In the genomic region with DNA sequence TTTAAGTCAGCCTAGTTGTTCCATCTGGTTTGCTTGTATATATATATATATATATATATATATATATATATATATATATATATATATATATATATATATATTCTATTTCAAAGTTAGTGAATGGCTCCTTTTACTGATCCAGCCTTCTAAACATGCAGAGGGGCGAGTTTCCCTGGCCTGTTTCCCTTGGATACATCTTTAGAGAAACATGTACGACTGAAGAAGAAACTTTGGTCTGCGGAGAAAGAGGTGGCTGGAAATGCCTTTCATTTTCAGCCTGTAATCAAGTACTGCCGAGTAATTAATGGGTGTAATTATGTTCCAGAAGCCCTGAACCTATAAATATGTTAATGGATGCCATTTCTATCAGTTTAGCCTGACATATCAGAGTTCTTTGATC, we compare ENCODE assay signal across 22 mouse cellular contexts.
A peak's percentile ranks its signal among the peaks of the same experiment; 100 is the strongest.
DNase-seq lines count a peak whose midpoint lies in the region; ATAC-seq lines count a peak whose summit lies in the region.
"Had no signal": no experiment of that assay in that cellular context is flagged by ENCODE, and none has a peak within 500 bp of the region (broad histone marks: within the 10 kb centered on the region; RNA-seq: fewer than 3 reads in every experiment).

No protein-coding gene starts in this region.

- DNase-seq in forebrain, embryonic 11.5 days (ENCODE audit: low spot score): no peak
- DNase-seq in neural tube, embryonic 10.5 days (ENCODE audit: extremely low spot score, low spot score): no peak
- DNase-seq in midbrain, embryonic 14.5 days: peak; percentile 54
- no peak for DNase-seq in kidney, adult 9 months
- no peak for DNase-seq in cerebellum, adult 18-20 months
- DNase-seq in c-Kit-positive CD71-positive TER-119-positive erythroid progenitor cells, embryonic 14.5 days (ENCODE audit: low spot score): no peak
- DNase-seq: adrenal gland, postnatal 14 days; cerebellum, adult 11-12 months; cerebellum, postnatal 25 days; heart, adult 11 months; heart, postnatal 14 days; kidney, adult 2 months; kidney, postnatal 36 days; right cerebral cortex, postnatal 25 days had no signal

- H3K4me3 ChIP-seq in forebrain, embryonic 13.5 days: peak overlapping the region; percentile 11; the same call in 1 of the 2 replicates
- no peak overlapping the region for H3K4me3 ChIP-seq in forebrain, embryonic 11.5 days (ENCODE audit: low read depth, low read length)
- no peak overlapping the region for H3K4me3 ChIP-seq in neural tube, embryonic 12.5 days
- peak overlapping the region; percentile 22 for H3K4me3 ChIP-seq in midbrain, embryonic 14.5 days (replicated peaks; ENCODE audit: low read depth, low read length)

- H3K9me3 ChIP-seq in forebrain, embryonic 13.5 days (replicated peaks): no peaks in the 10 kb centered on the region
- no peaks in the 10 kb centered on the region for H3K9me3 ChIP-seq in forebrain, embryonic 11.5 days (ENCODE audit: control insufficient read depth, low read length)
- no peaks in the 10 kb centered on the region for H3K9me3 ChIP-seq in neural tube, embryonic 12.5 days
- H3K9me3 ChIP-seq in midbrain, embryonic 14.5 days (ENCODE audit: control insufficient read depth, low read length): no peaks in the 10 kb centered on the region
- H3K9me3 ChIP-seq: heart, embryonic 12.5 days had no signal

- no peaks in the 10 kb centered on the region for H3K27me3 ChIP-seq in forebrain, embryonic 13.5 days
- H3K27me3 ChIP-seq in forebrain, embryonic 11.5 days (ENCODE audit: control insufficient read depth, insufficient read depth, low read length): no peaks in the 10 kb centered on the region
- H3K27me3 ChIP-seq in neural tube, embryonic 12.5 days (replicated peaks): no peaks in the 10 kb centered on the region
- no peaks in the 10 kb centered on the region for H3K27me3 ChIP-seq in midbrain, embryonic 14.5 days (ENCODE audit: control insufficient read depth, insufficient read depth, low read length)
- H3K27me3 ChIP-seq: heart, embryonic 12.5 days had no signal

- no peak overlapping the region for H3K27ac ChIP-seq in forebrain, embryonic 13.5 days
- H3K27ac ChIP-seq in forebrain, embryonic 11.5 days (ENCODE audit: low read depth, low read length): no peak overlapping the region
- no peak overlapping the region for H3K27ac ChIP-seq in neural tube, embryonic 12.5 days
- no peak overlapping the region for H3K27ac ChIP-seq in midbrain, embryonic 14.5 days (replicated peaks; ENCODE audit: low read depth, low read length)
- H3K27ac ChIP-seq: liver, embryonic 14.5 days; stomach, postnatal 0 days had no signal

- WGBS in forebrain, embryonic 13.5 days: 22% methylated on average over 4 of the region's 4 CpGs
- 64% methylated on average over 4 of the region's 4 CpGs for WGBS in forebrain, embryonic 11.5 days
- WGBS in neural tube, embryonic 12.5 days: 45% methylated on average over 4 of the region's 4 CpGs
- 47% methylated on average over 4 of the region's 4 CpGs for WGBS in midbrain, embryonic 14.5 days

- no peaks in the 10 kb centered on the region for H3K36me3 ChIP-seq in forebrain, embryonic 13.5 days (ENCODE audit: poor library complexity, severe bottlenecking)
- no peaks in the 10 kb centered on the region for H3K36me3 ChIP-seq in forebrain, embryonic 11.5 days (ENCODE audit: control insufficient read depth, insufficient read depth, low read length)
- H3K36me3 ChIP-seq in neural tube, embryonic 12.5 days: no peaks in the 10 kb centered on the region
- H3K36me3 ChIP-seq in midbrain, embryonic 14.5 days (ENCODE audit: control insufficient read depth, insufficient read depth, low read length): no peaks in the 10 kb centered on the region
- H3K36me3 ChIP-seq: G1E; heart, embryonic 12.5 days had no signal

- H3K4me1 ChIP-seq in forebrain, embryonic 13.5 days: peaks cover 40% of the 10 kb centered on the region
- peaks cover 9% of the 10 kb centered on the region; the same call in 1 of the 2 replicates for H3K4me1 ChIP-seq in forebrain, embryonic 11.5 days (replicated peaks; ENCODE audit: control insufficient read depth, insufficient read depth, low read length)
- H3K4me1 ChIP-seq in neural tube, embryonic 12.5 days: peaks cover 28% of the 10 kb centered on the region
- H3K4me1 ChIP-seq in midbrain, embryonic 14.5 days (ENCODE audit: control insufficient read depth, insufficient read depth, low read length): peaks cover 38% of the 10 kb centered on the region

- H3K4me2 ChIP-seq in forebrain, embryonic 13.5 days: peak overlapping the region; percentile 42
- no peak overlapping the region for H3K4me2 ChIP-seq in forebrain, embryonic 11.5 days (ENCODE audit: low read depth, low read length, severe bottlenecking)
- H3K4me2 ChIP-seq in neural tube, embryonic 12.5 days (replicated peaks): peak overlapping the region; percentile 30
- H3K4me2 ChIP-seq in midbrain, embryonic 14.5 days (ENCODE audit: low read length): peak overlapping the region; percentile 45

- ATAC-seq in forebrain, embryonic 13.5 days: no peak
- no peak for ATAC-seq in forebrain, embryonic 11.5 days (replicated peaks; ENCODE audit: low FRiP score)
- no peak for ATAC-seq in neural tube, embryonic 12.5 days (ENCODE audit: low FRiP score, low read depth)
- no peak for ATAC-seq in midbrain, embryonic 14.5 days (ENCODE audit: low FRiP score, low TSS enrichment)
- ATAC-seq: activated CD4-positive, CD25-positive, alpha-beta regulatory T cell, adult 4 months; inflammation-experienced regulatory T-cells, adult 6 months had no signal

- H3K9ac ChIP-seq in forebrain, embryonic 13.5 days: no peak overlapping the region
- no peak overlapping the region for H3K9ac ChIP-seq in forebrain, embryonic 11.5 days (ENCODE audit: low read length)
- H3K9ac ChIP-seq in neural tube, embryonic 12.5 days: no peak overlapping the region
- H3K9ac ChIP-seq in midbrain, embryonic 14.5 days (replicated peaks; ENCODE audit: low read length): no peak overlapping the region
- H3K9ac ChIP-seq: heart, embryonic 12.5 days; liver, embryonic 14.5 days had no signal

Comparison
In these comparisons a context has a peak if more than half of its experiments do, and no peak if none do; other contexts are left out.
1. H3K4me3 ChIP-seq: peak in forebrain, embryonic 13.5 days (single experiment) and midbrain, embryonic 14.5 days (single experiment); none in forebrain, embryonic 11.5 days (single experiment) and neural tube, embryonic 12.5 days (single experiment).